Mouse (Mus musculus) urinary bladder, postnatal 14 days (tissue): Measurements from ENCODE around the gene Ddb1.
"Not testable (repeated sequence)": the region's sequence is repeated elsewhere in the genome, so short reads cannot be mapped to it uniquely, and the experiment has no call there.

Experiments used
- DNase-seq: peaks from one replicate; pipeline ENCODE4 v3.0.0; 2021; ENCODE audit warnings: low spot score

The Ddb1 gene

GRCm38 (mm10) chr19:10605293-10605900 lies at the start of gene Ddb1, which contains the start of gene Tkfc:
Gene Ddb1, plus strand, starts transcription at chr19:10605327.
Gene Tkfc, minus strand, starts transcription at chr19:10605654.
- peak; percentile 99 for DNase-seq

GRCm38 (mm10) chr19:10555624-10556510 lies 49.3 kb upstream of the Ddb1 start, which contains the start of gene Tmem216:
Gene Tmem216, minus strand, starts transcription at chr19:10556238.
- DNase-seq, result peak; percentile 85

GRCm38 (mm10) chr19:10557001-10557400 lies 48.1 kb upstream of the Ddb1 start:
- no peak for DNase-seq

- no peak for DNase-seq
Observed at GRCm38 (mm10) chr19:10557430-10557829, 47.7 kb upstream of the Ddb1 start.

GRCm38 (mm10) chr19:10557837-10558375 lies 47.2 kb upstream of the Ddb1 start:
- not testable (repeated sequence) for DNase-seq

- DNase-seq, result no peak
Observed at GRCm38 (mm10) chr19:10560108-10560507, 45.0 kb upstream of the Ddb1 start.

- peak; percentile 46 for DNase-seq
Observed at GRCm38 (mm10) chr19:10561558-10562314, 43.4 kb upstream of the Ddb1 start.

GRCm38 (mm10) chr19:10562351-10562750 lies 42.8 kb upstream of the Ddb1 start:
- no peak for DNase-seq

GRCm38 (mm10) chr19:10564278-10564677 lies 40.8 kb upstream of the Ddb1 start:
- no peak for DNase-seq

- no peak for DNase-seq
Observed at GRCm38 (mm10) chr19:10565217-10565616, 39.9 kb upstream of the Ddb1 start.

GRCm38 (mm10) chr19:10569627-10570026 lies 35.5 kb upstream of the Ddb1 start:
- no peak for DNase-seq

- peak; percentile 92 for DNase-seq
Observed at GRCm38 (mm10) chr19:10576690-10577561, 28.2 kb upstream of the Ddb1 start, which contains the start of the genes Cyb561a3 and Tmem138. Gene Cyb561a3, plus strand, starts transcription at chr19:10577172. Gene Tmem138, minus strand, starts transcription at chr19:10577362.

GRCm38 (mm10) chr19:10580102-10580501 lies 25.0 kb upstream of the Ddb1 start:
- no peak for DNase-seq

GRCm38 (mm10) chr19:10580761-10581160 lies 24.4 kb upstream of the Ddb1 start:
- DNase-seq, result no peak

GRCm38 (mm10) chr19:10581984-10582383 lies 23.1 kb upstream of the Ddb1 start:
- DNase-seq, result no peak

- DNase-seq, result no peak
Observed at GRCm38 (mm10) chr19:10583550-10584146, 21.5 kb upstream of the Ddb1 start.

GRCm38 (mm10) chr19:10585112-10585511 lies 20.0 kb upstream of the Ddb1 start:
- no peak for DNase-seq

- no peak for DNase-seq
Observed at GRCm38 (mm10) chr19:10587231-10587630, 17.9 kb upstream of the Ddb1 start.

- no peak for DNase-seq
Observed at GRCm38 (mm10) chr19:10589127-10589857, 15.8 kb upstream of the Ddb1 start.

GRCm38 (mm10) chr19:10590301-10590700 lies 14.8 kb upstream of the Ddb1 start:
- DNase-seq, result no peak
